Mouse (Mus musculus) neural tube, embryonic 11.5 days (tissue): ENCODE measurements at regions not wholly inside any gene's neighbourhood (a gene's known extent, or its start where the extent isn't known, plus 50 kb on each side); places are given as distances from the start of the nearest gene placed in this dataset.

Experiments used
- ATAC-seq: fragments of 200-750 bp; cut with Nextera tagmentation; 2 replicates; pipeline ENCODE4 v1.8.0; 2017; ENCODE audit warnings: moderate number of reproducible peaks, mild to moderate bottlenecking, moderate TSS enrichment, moderate library complexity; ENCODE audit not compliant: insufficient read depth, low FRiP score, low TSS enrichment
- DNase-seq: peaks from one replicate; pipeline ENCODE4 v3.0.0-alpha.2; 2015; ENCODE audit warnings: low spot score
- H3K27ac ChIP-seq: fragments of 300-500 bp; sonication (generic); 2 replicates; pipeline ENCODE4 v1.5.1; 2014; ENCODE audit warnings: low read depth, mild to moderate bottlenecking, low read length
- H3K27me3 ChIP-seq: fragments of 300-500 bp; sonication (generic); 2 replicates; pipeline ENCODE4 v1.6.1; 2014; ENCODE audit warnings: mild to moderate bottlenecking, low read length, mixed read lengths; ENCODE audit not compliant: control insufficient read depth, insufficient read depth
- H3K36me3 ChIP-seq: fragments of 300-500 bp; sonication (generic); 2 replicates; pipeline ENCODE4 v1.6.1; 2014; ENCODE audit warnings: mild to moderate bottlenecking, low read length, moderate library complexity, mixed read lengths; ENCODE audit not compliant: control insufficient read depth, insufficient read depth
- H3K4me1 ChIP-seq: fragments of 300-500 bp; sonication (generic); 2 replicates; pipeline ENCODE4 v1.6.1; 2014; ENCODE audit warnings: low read length, mixed read lengths; ENCODE audit not compliant: control insufficient read depth, insufficient read depth
- H3K4me2 ChIP-seq: fragments of 300-500 bp; sonication (generic); 2 replicates; pipeline ENCODE4 v1.6.1; 2014; ENCODE audit warnings: low read depth, mild to moderate bottlenecking, moderate library complexity
- H3K4me3 ChIP-seq: fragments of 300-500 bp; sonication (generic); 2 replicates; pipeline ENCODE4 v1.5.1; 2014; ENCODE audit warnings: low read depth, low read length
- H3K9ac ChIP-seq: fragments of 300-500 bp; sonication (generic); 2 replicates; pipeline ENCODE4 v1.6.1; 2014; ENCODE audit warnings: mild to moderate bottlenecking, low read length
- H3K9me3 ChIP-seq: fragments of 300-500 bp; sonication (generic); 2 replicates; pipeline ENCODE4 v1.6.1; 2016; ENCODE audit warnings: low read length; ENCODE audit not compliant: control insufficient read depth
- WGBS: fragments of 180-500 bp; shearing (Covaris S2); extraction: QIAGEN DNeasy Blood & Tissue Kit; methylation state at CpG from one replicate; pipeline ENCODE4 v1.1.7; 2014; 5-methylcytosine and 5-hydroxymethylcytosine counted together

DNA sequence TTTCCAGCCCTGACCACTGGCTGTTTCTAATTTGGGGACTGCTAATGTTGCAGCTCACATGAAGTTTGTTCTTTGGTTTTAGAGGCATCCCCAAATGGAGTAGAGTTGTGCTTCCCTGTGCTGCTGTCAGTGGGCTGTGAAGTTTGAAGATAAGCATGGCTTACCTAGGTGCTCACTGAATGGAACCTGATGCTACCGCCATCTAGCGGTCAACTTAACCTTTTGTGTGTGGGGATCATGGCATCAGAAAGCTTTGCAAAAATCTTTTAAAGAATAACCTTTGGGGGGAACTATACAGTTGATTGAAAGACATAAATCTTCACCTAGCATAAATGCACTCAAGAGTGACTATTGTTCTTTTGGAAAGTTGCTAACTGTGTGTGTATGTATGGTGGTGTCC lies 382.8 kb upstream of the Trpc7 start:
- peak; percentile 14 for DNase-seq
- no peak for ATAC-seq
- Histone ChIP-seq H3K27ac (no peak overlapping the region), H3K4me1 (0 out of 2 replicates have a peak, but pooled peaks cover 2% of the 10 kb centered on the region), H3K27me3 (no peaks in the 10 kb centered on the region), H3K4me2 (no peak overlapping the region), H3K9ac (no peak overlapping the region), H3K36me3 (no peaks in the 10 kb centered on the region), H3K9me3 (no peaks in the 10 kb centered on the region), H3K4me3 (no peak overlapping the region)
- 4% methylated on average over 2 of the region's 2 CpGs for WGBS

GRCm38 (mm10) chr13:57277076-57277475 lies 381.3 kb upstream of the Trpc7 start:
- 51% methylated on average over 4 of the region's 4 CpGs for WGBS

DNA sequence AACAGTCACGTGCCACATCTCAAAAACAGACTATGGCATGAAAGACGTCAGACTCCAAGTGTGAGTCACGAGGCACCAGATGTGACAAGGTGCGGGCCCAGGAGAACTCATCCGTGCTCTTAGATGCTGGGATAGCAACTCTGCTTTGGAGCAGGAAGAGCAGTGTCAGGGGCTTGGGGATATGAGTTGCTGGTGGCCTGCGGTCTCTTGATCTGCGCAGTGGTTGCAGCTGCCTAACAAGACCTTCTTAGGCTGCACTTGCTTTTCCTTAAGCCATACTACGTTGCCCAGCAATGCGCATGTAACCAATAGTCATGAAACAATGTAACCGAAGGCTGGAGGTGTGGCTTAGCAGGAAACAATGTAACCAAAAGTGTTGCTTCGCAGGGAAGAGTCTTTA lies 380.1 kb upstream of the Trpc7 start:
- no peak overlapping the region for H3K9ac ChIP-seq
- 88% methylated on average over 11 of the region's 11 CpGs for WGBS
- H3K27ac ChIP-seq = no peak overlapping the region
- no peak overlapping the region for H3K4me2 ChIP-seq
- no peak for DNase-seq
- no peaks in the 10 kb centered on the region for H3K27me3 ChIP-seq
- no peaks in the 10 kb centered on the region for H3K4me1 ChIP-seq
- H3K36me3 ChIP-seq = no peaks in the 10 kb centered on the region
- ATAC-seq = no peak
- H3K4me3 ChIP-seq = no peak overlapping the region
- no peaks in the 10 kb centered on the region for H3K9me3 ChIP-seq

More at GRCm38 (mm10) chr13:57277076-57277475, 381.3 kb upstream of the Trpc7 start:
- Histone ChIP-seq H3K9me3 (no peaks in the 10 kb centered on the region), H3K4me3 (no peak overlapping the region), H3K4me2 (no peak overlapping the region), H3K27me3 (no peaks in the 10 kb centered on the region), H3K9ac (no peak overlapping the region), H3K4me1 (0 out of 2 replicates have a peak, but pooled peaks cover under 1% of the 10 kb centered on the region), H3K27ac (no peak overlapping the region), H3K36me3 (no peaks in the 10 kb centered on the region)
- ATAC-seq = no peak
- peak; percentile 37 for DNase-seq

DNA sequence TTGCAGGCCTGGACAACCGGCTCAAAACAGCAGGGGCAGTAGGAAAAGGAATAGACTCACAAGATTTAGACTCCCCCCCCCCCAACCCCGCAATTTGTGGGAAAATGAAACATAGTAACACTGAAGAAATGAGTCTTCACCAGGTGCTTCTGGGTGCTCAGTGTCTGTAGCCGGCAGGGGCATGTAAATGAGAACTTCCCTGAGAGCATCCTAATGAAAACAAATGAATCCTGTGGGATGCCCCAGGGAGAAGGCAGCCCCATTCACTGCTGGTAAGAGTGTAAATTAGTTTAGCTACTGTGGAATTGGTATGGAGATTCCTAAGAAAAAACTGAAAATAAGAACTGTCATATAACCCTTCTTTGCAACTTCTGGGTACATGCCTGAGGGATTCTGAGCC lies 377.8 kb upstream of the Trpc7 start:
- DNase-seq (no peak), ATAC-seq (no peak)
- Histone ChIP-seq H3K9me3 (no peaks in the 10 kb centered on the region), H3K36me3 (no peaks in the 10 kb centered on the region), H3K4me1 (0 out of 2 replicates have a peak, but pooled peaks cover 2% of the 10 kb centered on the region), H3K27me3 (no peaks in the 10 kb centered on the region), H3K4me3 (no peak overlapping the region), H3K27ac (no peak overlapping the region), H3K9ac (no peak overlapping the region), H3K4me2 (no peak overlapping the region)
- WGBS = 26% methylated on average over 3 of the region's 3 CpGs

GRCm38 (mm10) chr13:57269614-57270013 lies 373.8 kb upstream of the Trpc7 start:
- Histone ChIP-seq H3K9ac (no peak overlapping the region), H3K36me3 (no peaks in the 10 kb centered on the region), H3K4me2 (no peak overlapping the region), H3K4me3 (no peak overlapping the region), H3K9me3 (no peaks in the 10 kb centered on the region), H3K27me3 (no peaks in the 10 kb centered on the region), H3K27ac (no peak overlapping the region), H3K4me1 (0 out of 2 replicates have a peak, but pooled peaks cover 2% of the 10 kb centered on the region)
- ATAC-seq = no peak
- 12% methylated on average over 8 of the region's 8 CpGs for WGBS
- peak; percentile 72 for DNase-seq

DNA sequence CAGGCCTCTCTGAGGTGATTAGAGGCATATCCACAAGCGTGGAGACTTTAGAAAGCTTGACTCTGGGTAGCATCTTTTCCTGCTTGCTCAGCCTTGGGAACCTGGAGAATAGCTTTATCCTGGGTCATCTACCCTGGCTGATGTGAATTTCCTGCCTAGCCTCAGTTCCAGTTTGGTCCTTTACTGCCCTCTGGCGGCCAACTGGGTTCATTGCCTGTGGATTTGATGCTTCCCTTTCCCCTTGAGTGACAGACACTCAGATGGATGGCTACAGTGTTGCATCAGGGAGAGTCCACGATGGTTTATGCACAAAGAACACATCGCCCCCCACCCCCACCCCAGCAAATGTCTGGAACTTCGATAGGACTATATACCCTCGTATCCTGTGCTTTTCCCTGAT lies 364.1 kb upstream of the Trpc7 start:
- H3K27me3 ChIP-seq = no peaks in the 10 kb centered on the region
- no peak for ATAC-seq
- H3K36me3 ChIP-seq = no peaks in the 10 kb centered on the region
- DNase-seq = peak; percentile 86
- no peak overlapping the region for H3K9ac ChIP-seq
- H3K4me1 ChIP-seq = no peaks in the 10 kb centered on the region
- WGBS = 8% methylated on average over 6 of the region's 6 CpGs
- H3K27ac ChIP-seq = no peak overlapping the region
- no peak overlapping the region for H3K4me2 ChIP-seq
- no peak overlapping the region for H3K4me3 ChIP-seq
- no peaks in the 10 kb centered on the region for H3K9me3 ChIP-seq

DNA sequence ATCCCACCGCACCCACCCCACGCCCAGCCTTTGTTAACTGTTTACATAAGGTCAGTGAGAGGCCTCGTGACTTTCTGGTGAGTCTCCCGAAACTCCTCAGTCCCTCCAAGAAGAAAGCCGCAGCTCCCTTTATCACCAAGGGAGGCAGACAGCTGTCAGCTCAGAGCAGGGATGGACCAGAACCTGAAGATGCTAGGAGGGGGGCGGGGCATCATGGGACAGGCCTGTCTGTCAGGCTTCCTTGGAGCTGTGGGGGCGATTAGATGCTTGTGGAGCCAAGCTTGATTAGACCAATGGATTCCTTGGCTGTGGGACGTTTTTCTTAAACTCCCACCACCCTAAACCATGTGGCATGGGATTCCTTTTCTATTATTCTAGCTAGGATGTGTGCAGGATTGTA lies 363.7 kb upstream of the Trpc7 start:
- H3K4me1 ChIP-seq = no peaks in the 10 kb centered on the region
- H3K36me3 ChIP-seq = no peaks in the 10 kb centered on the region
- 70% methylated on average over 8 of the region's 8 CpGs for WGBS
- ATAC-seq (no peak), DNase-seq (no peak)
- H3K9ac ChIP-seq = no peak overlapping the region
- H3K4me2 ChIP-seq = no peak overlapping the region
- H3K27ac ChIP-seq = no peak overlapping the region
- no peaks in the 10 kb centered on the region for H3K27me3 ChIP-seq
- no peaks in the 10 kb centered on the region for H3K9me3 ChIP-seq
- H3K4me3 ChIP-seq = no peak overlapping the region

GRCm38 (mm10) chr13:57255920-57256319 lies 360.1 kb upstream of the Trpc7 start:
- 93% methylated on average over 11 of the region's 11 CpGs for WGBS
- no peak overlapping the region for H3K4me3 ChIP-seq
- no peak overlapping the region for H3K27ac ChIP-seq
- no peaks in the 10 kb centered on the region for H3K9me3 ChIP-seq
- no peaks in the 10 kb centered on the region for H3K36me3 ChIP-seq
- H3K9ac ChIP-seq = no peak overlapping the region
- H3K4me2 ChIP-seq = no peak overlapping the region
- DNase-seq (no peak), ATAC-seq (no peak)
- H3K27me3 ChIP-seq = no peaks in the 10 kb centered on the region
- H3K4me1 ChIP-seq = no peaks in the 10 kb centered on the region

DNA sequence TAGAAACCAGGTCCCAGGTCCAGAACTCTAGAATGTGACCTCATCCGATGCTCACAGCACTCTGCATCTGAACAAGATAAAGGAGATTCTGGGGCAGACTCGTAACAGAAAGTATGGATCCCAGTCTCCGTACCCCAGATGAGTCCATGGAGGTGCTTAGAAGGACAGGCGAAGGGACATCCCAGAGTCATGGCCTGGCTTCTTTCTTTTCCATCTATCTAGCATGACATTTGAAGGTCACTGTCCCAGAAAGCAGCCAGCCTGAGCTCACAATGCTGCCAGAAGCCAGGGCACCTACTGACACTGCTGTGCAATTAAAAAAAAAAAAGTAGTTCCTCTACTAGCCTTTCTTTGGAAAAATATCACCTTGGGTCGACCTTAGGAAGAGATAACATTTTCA lies 354.1 kb upstream of the Trpc7 start:
- ATAC-seq (no peak), DNase-seq (no peak)
- Histone ChIP-seq H3K4me3 (no peak overlapping the region), H3K4me1 (no peaks in the 10 kb centered on the region), H3K4me2 (no peak overlapping the region), H3K27me3 (no peaks in the 10 kb centered on the region), H3K27ac (no peak overlapping the region), H3K9me3 (no peaks in the 10 kb centered on the region), H3K9ac (no peak overlapping the region), H3K36me3 (no peaks in the 10 kb centered on the region)
- 88% methylated on average over 5 of the region's 5 CpGs for WGBS
